Mouse (Mus musculus): ENCODE results near the gene St3gal6.

GRCm38 (mm10) chr16:58525832-58526231, 1.8 kb upstream of the St3gal6 start:
- TF ChIP-seq CTCF (IDR thresholded peaks at IDR 0.05; ENCODE audit: control insufficient read depth, insufficient read depth, insufficient read length) = no peak
- no peak for TF ChIP-seq MYOG (IDR thresholded peaks at IDR 0.05; ENCODE audit: control insufficient read depth, extremely low read depth, insufficient read length)
